Mouse (Mus musculus): Measurements from ENCODE around the gene Gpr87.

Gene Gpr87

DNA sequence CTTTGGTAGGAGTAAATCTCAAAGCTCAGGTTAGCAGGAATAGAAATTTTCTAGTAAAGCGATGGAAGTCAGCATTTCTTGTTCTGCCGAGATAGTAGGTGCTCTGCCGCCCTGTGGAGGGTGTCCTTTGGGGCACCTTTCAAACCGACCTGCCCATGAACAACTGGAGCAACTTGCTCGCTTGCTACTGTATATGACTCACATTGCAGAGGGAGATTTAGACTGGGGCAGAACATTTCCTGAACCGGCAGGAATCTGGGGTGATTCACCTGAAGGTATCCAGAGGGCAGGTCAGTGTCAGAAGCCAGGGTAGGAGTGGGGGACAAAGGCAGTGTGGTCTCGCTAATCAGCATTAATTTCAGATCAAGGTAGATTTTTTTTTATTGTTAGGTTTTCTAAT is at the start of gene Gpr87:
Gpr87 (minus strand) TSS at position 167 of the 400 bp plus-strand sequence.
- DNase-seq (ENCODE audit: low read depth), result no peak

DNA sequence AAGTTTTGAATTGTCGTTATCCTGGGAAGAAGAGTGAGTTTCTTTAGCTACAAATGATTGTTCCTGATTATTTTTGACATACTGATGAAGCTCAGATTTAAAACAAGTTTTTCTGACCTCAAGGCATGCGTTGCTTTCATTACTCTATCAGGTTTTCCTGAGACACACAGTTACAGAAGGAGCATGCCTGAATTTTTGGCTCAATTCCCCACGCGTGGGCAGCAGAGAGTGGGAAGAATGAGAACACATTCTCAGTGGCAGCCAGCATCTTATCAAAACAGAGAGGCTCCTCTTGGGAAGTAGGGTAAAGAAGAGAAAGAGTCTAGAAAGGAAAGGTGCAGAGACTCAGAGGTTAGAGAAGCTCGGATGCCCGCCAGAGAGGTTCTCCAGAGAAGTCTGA is 48.5 kb upstream of the Gpr87 start:
- DNase-seq (ENCODE audit: low read depth), result no peak

GRCm38 (mm10) chr3:59234878-59235277 is 40.0 kb upstream of the Gpr87 start:
- DNase-seq (ENCODE audit: low read depth), result no peak

DNA sequence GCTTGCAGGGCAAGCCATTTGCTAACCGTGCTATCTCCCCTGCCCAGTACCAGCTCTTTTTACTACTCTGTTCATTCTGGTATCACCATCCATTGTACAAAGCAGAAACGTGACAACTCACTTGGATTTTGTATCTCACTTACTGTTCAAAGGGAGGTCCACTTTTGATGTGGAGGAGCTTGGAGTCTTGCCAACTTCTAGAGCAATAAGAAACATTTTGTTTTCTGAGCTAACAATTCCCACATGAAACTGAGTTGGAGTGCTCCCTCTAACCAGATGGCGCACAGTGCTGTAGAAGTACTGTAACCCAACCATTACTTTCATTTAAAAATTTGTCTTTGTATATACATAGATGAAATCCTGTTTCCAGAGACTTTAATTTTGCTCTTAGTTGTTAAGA is 36.0 kb upstream of the Gpr87 start:
- DNase-seq (ENCODE audit: low read depth), result no peak

DNA sequence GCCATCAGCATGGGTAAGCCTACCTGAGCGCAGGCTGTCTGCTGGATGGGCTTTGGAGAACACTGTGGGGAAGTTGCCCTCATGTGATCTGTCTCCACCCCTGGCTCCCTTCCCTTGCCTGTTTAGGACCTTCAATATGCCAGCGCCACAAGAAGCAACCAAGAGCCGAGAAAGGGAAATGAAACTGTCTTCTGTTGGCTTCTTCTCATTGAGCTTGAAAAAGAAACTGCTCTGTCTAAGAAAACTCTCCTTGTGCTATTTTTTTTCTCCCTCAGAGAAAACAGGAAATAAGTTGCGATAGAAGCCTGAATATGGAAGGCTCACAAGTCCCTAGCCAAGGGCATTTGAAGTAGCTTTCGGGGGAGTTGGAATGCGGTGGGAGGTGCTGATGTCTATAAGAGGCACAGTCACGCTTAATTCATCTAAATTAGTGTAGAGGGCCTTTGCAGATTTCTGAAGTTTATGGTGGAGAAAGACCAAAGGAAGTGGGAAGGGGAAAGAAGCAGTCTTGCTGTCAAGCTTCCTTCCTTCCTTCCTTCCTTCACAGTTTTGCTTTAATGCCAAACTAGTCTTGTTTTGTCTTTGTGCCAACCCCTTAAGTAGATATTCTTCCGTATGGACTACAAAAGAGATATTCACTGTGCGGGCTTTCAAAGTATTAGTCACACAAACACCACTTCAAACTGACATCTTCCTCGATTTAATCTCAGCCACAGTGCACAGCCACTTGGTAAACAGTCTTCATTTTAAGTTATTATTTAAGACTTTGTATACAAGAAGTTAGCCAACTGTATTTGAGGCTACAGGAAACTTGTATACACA is 34.0 kb upstream of the Gpr87 start:
- DNase-seq (ENCODE audit: low read depth), result no peak

GRCm38 (mm10) chr3:59227696-59228095 is 32.8 kb upstream of the Gpr87 start:
- no peak for DNase-seq (ENCODE audit: low read depth)

DNA sequence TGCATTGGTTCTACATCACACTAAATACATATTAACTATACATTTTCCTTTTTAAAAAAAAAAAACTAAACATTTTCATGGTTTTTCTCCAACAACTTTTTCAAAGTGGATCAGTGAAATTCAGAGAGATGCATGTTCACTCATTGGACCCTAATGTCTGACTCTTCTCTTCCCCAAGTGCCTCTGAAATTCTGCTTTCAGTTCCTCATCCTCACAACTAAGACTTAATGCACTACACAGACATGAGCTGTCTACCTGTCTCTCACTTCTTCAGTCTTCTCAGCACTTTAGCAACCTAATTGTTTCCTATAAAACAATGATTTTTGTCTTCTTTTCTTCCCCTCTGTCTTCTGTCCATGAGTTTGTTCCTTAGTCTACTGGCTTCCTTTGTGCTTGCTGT is 30.5 kb upstream of the Gpr87 start:
- no peak for DNase-seq (ENCODE audit: low read depth)

DNA sequence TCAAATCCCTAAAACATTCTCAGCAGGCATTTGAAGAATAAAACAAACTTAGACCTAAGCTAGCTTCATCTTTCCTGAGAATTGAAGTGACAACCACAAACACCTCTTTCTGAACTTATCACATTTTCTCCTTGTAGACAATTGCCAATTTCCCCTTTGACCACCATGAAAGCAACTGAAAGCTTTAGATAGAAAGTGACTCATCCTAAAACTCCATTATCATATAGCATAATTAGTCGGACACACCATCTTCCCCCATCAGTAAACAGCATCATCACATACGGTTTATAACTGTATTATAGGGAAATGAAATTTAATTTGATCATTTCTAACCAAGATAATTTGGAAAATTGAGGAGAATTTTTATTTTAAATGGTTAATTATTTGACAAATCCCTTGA is 27.4 kb upstream of the Gpr87 start:
- no peak for DNase-seq (ENCODE audit: low read depth)

DNA sequence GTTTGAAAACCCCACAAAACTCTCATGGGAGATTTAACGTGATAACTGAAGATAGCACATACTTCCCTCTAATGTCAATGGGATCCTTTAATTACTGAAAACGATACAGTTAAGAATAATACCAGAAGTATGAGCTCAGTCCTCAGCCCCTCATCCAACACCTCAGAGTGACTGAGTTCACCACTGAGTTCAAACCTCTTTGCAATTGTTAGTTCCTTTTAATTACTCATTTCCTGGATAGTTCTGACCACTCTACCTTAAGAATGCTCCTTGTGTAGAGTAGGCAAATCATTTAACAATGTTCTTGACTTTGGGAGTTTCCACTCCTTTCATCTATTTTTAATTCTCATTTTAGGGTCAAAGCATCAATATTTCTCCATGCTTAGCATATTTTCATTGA is 24.4 kb upstream of the Gpr87 start:
- no peak for DNase-seq (ENCODE audit: low read depth)

DNA sequence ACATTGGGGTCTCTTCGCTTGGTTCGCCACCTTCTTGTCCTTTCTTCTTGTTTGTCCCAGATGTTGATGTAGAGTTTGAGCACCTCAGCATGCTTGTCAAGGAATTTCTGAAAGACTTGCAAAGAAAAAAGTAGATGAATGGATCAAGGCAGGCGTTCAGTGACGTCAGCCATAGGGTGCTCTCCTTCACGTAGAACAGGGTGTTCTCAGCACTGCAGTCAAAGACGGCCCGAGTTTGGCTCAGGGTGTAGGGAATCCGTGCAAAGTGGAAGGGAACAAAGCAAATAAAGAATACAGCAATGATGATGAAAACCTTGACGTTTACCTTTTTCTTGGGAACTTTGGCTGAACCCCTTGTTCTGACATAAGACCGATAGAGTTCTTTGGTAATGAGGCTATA is 22.3 kb upstream of the Gpr87 start:
- DNase-seq (ENCODE audit: low read depth), result no peak

DNA sequence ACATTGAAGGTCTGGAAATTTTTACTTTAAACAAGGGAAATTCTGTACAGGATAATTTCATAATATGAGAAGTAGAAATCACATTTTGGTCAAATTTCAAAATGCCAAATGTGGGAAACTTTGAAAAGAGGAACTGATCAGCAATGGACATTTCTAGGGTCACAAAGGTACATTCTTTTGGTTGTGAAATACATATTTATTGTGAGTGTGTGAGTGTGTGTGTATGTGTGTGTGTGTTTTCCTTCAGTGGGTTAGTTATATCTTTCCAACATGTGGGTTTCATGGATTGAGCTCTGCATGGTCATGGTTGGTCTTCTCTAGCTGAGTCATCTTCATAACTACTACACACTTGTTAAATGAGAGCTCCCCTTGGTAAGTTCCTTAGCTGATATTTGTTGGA is 17.5 kb upstream of the Gpr87 start:
- no peak for DNase-seq (ENCODE audit: low read depth)

GRCm38 (mm10) chr3:59211784-59212183 is 16.9 kb upstream of the Gpr87 start:
- DNase-seq (ENCODE audit: low read depth), result no peak

DNA sequence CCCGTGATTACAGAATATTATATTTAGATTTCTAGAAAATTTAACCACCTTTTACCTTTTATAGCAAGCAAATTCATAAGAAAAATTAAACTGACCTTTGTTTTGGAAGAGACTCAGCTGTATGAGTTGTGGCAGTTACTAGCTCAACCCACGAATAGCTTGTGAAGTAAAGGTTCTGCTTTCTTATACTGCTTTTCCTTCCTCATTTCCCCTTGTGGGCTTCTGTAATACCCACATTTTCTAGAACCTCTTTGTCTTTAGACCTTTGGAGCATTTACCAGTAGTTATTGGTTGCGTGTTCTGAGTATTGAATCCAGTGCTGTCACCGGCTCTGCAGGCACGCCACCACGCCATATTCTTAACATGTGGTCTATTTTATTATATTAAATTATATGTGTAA is 15.8 kb upstream of the Gpr87 start, which contains the start of gene P2ry13:
P2ry13 (minus strand) TSS at position 156 of the 400 bp plus-strand sequence.
- DNase-seq (ENCODE audit: low read depth), result no peak

GRCm38 (mm10) chr3:59210089-59210488 is 15.2 kb upstream of the Gpr87 start:
- no peak for DNase-seq (ENCODE audit: low read depth)

DNA sequence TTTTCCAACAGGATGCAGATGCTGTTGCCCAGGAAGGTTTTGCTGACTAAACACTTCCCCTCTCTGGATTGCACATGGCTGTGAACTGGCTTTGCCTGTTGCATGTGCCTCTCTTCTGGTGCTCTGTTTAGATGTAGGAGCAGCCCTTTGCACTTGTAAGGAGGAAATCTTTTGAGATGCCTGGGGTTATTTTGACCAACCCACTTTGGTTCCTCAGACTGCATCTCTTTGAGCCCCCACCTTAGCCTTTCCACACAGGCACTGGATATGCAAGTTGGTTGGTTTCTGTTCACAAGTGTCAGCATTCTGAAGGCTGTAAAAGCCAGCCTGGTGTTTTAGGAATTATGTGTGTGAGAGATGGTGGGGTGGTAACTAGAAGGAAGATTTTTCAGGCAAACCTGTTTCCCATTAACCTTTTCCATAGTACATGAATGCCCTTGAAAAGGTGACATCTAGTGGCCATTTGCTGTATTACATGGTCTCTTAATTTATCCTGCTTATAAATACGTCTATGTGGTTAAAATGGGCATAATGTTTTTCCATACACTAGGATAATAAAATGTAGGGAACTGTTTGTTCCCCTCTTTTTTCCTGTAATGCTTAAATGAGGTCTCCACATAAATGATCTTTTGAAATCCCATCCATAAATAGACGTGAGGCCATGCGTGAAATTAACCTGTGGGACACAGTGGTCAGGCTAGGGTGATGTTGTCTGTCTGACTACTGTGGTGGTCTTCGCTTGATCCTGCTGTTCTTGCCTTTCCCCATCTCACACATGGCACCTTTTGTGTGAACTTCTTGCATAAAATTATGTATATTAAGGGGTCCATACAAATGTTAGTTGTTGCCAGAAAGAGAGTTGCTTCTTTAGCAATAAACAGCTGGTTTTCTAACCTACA is 14.0 kb upstream of the Gpr87 start:
- peak; percentile 64 for DNase-seq (ENCODE audit: low read depth)

DNA sequence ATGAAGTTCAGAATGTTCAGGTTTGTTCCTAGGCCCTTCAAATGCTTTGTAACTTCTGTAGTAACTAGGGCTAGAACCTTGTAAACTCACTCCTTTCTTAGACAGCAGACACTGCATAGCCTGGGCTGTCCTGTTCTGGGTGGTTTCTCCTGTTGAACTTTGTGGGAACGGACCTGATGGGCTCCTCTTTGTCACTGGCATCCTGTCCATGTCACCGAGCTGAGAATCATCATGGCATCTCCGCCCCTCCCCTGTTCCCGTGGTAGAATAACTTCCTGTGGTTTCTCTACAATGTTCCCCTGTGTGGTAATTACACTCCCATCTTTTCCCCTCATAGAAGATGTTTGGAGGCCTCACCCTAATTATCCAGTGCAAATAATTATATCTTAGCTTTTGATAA is 11.0 kb upstream of the Gpr87 start:
- no peak for DNase-seq (ENCODE audit: low read depth)

GRCm38 (mm10) chr3:59204719-59205503 is 10.0 kb upstream of the Gpr87 start:
- DNase-seq (ENCODE audit: low read depth), result no peak

DNA sequence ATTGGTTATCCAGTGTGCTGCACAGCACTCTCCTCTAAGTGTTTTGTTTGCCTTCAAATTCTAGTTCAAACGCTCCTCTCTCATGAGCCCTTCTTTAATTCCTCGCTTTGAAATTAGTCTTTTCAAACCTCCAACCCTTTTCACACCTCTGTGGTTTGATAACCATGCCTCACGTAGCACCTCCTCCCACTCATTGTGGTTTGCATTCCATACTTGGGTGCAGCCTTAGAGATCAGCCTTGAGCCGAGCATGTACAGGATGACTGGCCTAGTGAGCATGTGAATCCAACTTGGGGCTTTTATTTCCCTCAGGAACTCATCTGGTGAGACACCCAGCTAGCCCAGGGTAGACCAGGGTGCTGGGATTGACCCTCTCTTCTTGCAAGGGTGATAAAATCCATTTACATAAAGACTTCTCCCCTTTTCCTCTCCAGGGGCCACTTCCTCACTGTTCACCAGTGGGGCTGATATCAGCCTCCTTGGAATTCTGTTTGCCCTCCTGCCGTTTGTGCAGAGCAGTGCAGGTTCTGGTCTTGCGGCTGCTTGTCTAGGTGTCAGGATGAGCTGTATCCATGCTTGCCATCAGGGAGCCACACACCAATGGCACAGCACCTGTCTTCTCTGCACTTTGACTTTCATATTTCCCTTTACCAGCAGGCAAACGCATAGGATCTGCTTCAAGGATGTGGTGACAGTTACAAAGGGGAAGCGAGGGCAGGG is 9.1 kb upstream of the Gpr87 start:
- DNase-seq (ENCODE audit: low read depth), result no peak

- no peak for DNase-seq (ENCODE audit: low read depth)
Measured at GRCm38 (mm10) chr3:59197329-59197948, 2.5 kb upstream of the Gpr87 start.

- no peak for DNase-seq (ENCODE audit: low read depth)
Measured at GRCm38 (mm10) chr3:59194099-59194498, 805 bp downstream of the Gpr87 start.

GRCm38 (mm10) chr3:59191674-59192073 is 3.2 kb downstream of the Gpr87 start:
- no peak for DNase-seq (ENCODE audit: low read depth)

All from c-Kit-positive CD71-negative TER-119-negative erythroid progenitor cells, embryonic 14.5 days (primary cell).